22 mouse cellular contexts compared by ENCODE assay signal in genomic region chr12:87405165-87405564, GRCm38 (mm10).
"Had no signal": no experiment of that assay in that cellular context is flagged by ENCODE, and none has a peak within 500 bp of the region (broad histone marks: within the 10 kb centered on the region; RNA-seq: fewer than 3 reads in every experiment).

No protein-coding gene starts in this region.

- H3K4me2 ChIP-seq: heart, embryonic 11.5 days; heart, embryonic 13.5 days; heart, embryonic 15.5 days; hindbrain, embryonic 13.5 days; hindbrain, embryonic 15.5 days; limb, embryonic 12.5 days had no signal

- H3K9ac ChIP-seq: forebrain, postnatal 0 days; heart, embryonic 13.5 days; heart, embryonic 15.5 days; hindbrain, embryonic 13.5 days; hindbrain, embryonic 15.5 days; limb, embryonic 12.5 days had no signal

- DNase-seq: forebrain, postnatal 0 days; gastrocnemius, postnatal 14 days; gastrocnemius, postnatal 36 days; heart, adult 2 months; heart, postnatal 14 days; heart, postnatal 36 days; kidney, adult 18-20 months; kidney, adult 8-10 months; kidney, postnatal 10 days; kidney, postnatal 25 days; kidney, postnatal 4 days; layer of hippocampus, adult 9-11 months; layer of hippocampus, postnatal 36 days; liver had no signal

- H3K27me3 ChIP-seq: heart, embryonic 13.5 days; heart, embryonic 15.5 days; hindbrain, embryonic 13.5 days; hindbrain, embryonic 15.5 days; limb, embryonic 12.5 days had no signal

- H3K36me3 ChIP-seq: heart, embryonic 13.5 days; heart, embryonic 15.5 days; hindbrain, embryonic 13.5 days; hindbrain, embryonic 15.5 days; limb, embryonic 10.5 days; limb, embryonic 12.5 days had no signal

- H3K4me1 ChIP-seq: hindbrain, embryonic 13.5 days; hindbrain, embryonic 15.5 days had no signal

- H3K9me3 ChIP-seq: heart, embryonic 13.5 days; heart, embryonic 15.5 days; hindbrain, embryonic 13.5 days; hindbrain, embryonic 15.5 days; limb, embryonic 10.5 days; limb, embryonic 12.5 days had no signal

- H3K27ac ChIP-seq: heart, adult 2 months; heart, embryonic 13.5 days; heart, embryonic 15.5 days; hindbrain, embryonic 13.5 days; hindbrain, embryonic 15.5 days; hindbrain, postnatal 0 days; limb, embryonic 10.5 days; limb, embryonic 12.5 days had no signal

- H3K4me3 ChIP-seq: heart, adult 2 months; heart, embryonic 13.5 days; heart, embryonic 15.5 days; hindbrain, embryonic 13.5 days; hindbrain, embryonic 15.5 days; limb, embryonic 10.5 days; limb, embryonic 12.5 days had no signal

- ATAC-seq: forebrain, postnatal 0 days; hindbrain, postnatal 0 days had no signal
